Mouse (Mus musculus) adrenal gland (tissue): ENCODE measurements around the gene Hsh2d.

ENCODE experiments used
- intact Hi-C: fragments of 180-260 bp; cut with DNase I; formaldehyde crosslinking; loops from one replicate; pipeline ENCODE4 v1.15.1; 2025

Hsh2d gene

DNA sequence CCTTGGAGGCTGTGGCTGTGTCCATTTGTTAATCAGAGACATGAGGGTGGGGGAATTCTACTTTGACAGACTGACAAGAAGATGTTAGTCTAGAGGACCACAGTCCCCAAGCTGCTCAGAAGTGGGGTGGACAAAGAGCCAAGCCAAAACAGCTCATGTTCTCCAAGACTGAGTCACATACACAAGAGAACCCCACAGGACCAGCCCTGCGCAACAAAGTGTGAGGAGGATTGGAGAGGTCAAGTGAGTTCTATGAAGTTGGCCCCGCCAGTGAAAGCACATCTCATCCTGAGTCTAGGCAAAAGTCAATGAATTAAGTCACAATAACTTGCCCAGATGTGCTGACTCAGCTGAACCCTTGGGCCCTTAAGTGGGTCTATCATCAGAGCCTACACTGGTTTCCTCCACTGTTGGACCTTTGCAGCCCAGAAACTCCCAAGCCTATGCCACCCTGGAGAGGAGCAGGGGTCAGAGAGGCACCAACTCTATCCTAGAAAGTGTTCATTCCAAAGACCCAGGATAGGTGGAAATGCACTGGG is 1.6 kb upstream of the Hsh2d start:
- intact Hi-C loops = no loop called here

DNA sequence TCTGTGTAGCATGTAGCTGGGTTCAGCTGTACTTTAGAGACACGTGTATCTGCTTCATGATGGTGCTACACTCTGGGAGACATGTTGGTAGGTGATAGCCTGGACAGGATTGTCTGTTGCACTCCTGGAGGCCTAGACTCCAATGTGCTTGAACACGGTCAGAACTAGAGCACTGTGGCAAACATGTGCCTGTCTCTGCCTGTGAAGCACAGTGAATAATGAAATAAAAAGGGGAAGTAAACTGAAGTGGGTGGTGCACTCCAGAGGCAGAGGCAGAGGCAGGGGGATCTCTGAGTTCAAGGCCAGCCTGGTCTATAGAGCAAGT is 739 bp downstream of the Hsh2d start:
- intact Hi-C loops = no loop called here

DNA sequence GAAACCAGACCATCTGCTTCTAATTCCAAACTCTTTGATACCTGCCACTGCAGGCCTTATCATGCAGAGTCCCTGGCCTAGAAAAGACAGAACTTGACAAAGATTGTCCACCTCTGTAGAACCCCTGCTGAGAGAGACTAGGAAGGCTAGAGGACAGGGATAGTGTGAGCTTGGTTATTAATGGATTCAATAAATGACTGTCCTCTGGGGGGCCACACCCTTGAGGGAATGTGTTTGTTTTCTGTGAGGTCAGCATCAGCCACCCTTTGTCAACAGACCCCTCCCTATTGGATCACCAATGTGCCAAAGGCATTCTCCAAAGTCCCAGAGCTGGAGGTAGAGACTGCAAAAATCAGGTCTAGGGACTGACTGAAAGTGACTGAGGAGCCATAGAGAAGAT is 2.6 kb downstream of the Hsh2d start:
- intact Hi-C loops = no loop called here

GRCm38 (mm10) chr8:72197997-72198396 is 8.6 kb downstream of the Hsh2d start:
- intact Hi-C loops = no loop called here

DNA sequence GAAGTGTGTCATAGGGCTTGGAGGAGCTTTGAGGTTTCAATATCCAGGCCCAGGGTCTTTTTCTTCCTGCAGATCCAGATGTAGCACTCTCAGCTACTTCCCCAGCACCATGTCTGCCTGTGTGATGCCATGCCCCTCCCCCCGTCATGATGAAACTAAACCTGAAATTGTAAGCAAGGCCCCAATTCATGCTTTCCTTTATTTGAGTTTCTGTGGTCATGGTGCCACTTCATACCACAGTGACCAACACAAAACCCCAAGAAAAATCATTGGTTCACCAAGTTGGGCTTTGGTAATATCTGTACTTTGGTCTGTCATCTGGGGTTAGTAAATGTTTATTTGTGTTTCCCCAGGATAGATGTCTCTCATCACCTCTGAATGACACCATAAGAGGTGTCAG is 19.1 kb downstream of the Hsh2d start:
- intact Hi-C loops = loop anchor here (5.0 kb wide), 1 partner anchor 39 kb away; no protein-coding TSS in a partner anchor

- intact Hi-C loops = no loop called here
These were observed 20.8 kb downstream of the Hsh2d start for GRCm38 (mm10) chr8:72210222-72210621.

GRCm38 (mm10) chr8:72210710-72211109 is 21.3 kb downstream of the Hsh2d start:
- intact Hi-C loops = no loop called here

DNA sequence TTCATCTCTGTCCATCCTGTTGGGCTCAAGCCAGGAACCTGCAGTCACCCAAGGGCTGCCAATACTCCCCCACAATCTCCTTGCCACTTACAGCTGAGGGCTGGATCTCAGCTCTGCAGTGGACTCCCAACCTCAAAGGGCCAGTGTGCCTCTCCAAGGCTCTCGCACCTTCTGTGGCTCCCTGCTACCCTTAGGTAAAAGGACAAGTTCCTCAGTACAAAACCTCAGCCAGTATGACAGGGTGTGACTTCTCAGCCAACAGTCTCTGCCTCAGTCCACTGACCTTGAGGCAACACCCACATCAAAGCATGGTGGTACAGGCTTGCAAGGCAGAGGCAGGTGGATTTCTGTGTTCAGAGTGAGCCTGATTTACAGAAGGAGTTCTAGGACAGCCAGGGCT is 22.4 kb downstream of the Hsh2d start:
- intact Hi-C loops = no loop called here

GRCm38 (mm10) chr8:72212751-72213150 is 23.3 kb downstream of the Hsh2d start, which contains the start of gene Cib3:
TSS of gene Cib3 (minus strand) at chr8:72212837.
- intact Hi-C loops = no loop called here

DNA sequence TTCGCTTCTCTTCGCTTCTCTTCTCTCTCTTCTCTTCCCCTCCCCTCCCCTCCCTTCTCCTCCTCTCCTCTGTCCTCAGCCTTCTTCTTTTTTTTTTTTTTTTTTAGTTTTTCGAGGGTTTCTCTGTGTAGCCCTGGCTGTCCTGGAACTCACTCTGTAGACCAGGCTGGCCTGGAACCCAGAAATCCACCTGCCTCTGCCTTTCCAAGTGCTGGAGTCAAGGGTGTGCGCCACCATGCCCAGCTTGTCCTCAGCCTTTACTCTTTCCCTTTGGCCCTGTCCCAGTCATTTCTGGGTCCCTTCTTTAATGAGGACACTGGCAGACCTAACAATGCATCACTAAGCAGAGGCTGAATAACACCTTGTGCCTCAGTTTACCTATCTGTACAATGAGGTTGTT is 24.1 kb downstream of the Hsh2d start, which contains the start of gene Gm11034:
Gene Gm11034, minus strand, starts transcription at position 101 of the 400 bp plus-strand sequence.
- intact Hi-C loops = no loop called here

DNA sequence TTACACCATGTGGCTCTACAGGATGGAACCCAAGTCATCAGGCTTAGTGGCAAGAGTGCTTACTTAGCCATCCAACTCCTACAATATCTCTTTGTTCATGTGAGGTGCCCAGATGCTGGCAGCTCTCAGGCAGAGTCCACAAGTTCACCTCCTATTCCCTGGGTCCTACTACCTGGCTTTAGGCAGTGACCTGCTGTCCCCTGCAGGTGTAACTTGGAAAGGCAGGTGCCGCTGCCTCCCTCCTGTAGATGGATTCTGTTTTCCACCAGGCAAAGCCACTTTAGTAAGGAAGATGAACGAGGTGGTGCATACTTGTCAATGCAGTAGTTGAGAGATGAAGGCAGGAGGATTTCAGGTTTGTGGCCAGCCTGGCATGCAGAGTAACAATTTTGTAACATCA is 25.6 kb downstream of the Hsh2d start:
- intact Hi-C loops = no loop called here

- intact Hi-C loops = no loop called here
These were observed 26.4 kb downstream of the Hsh2d start for GRCm38 (mm10) chr8:72215871-72216270.

DNA sequence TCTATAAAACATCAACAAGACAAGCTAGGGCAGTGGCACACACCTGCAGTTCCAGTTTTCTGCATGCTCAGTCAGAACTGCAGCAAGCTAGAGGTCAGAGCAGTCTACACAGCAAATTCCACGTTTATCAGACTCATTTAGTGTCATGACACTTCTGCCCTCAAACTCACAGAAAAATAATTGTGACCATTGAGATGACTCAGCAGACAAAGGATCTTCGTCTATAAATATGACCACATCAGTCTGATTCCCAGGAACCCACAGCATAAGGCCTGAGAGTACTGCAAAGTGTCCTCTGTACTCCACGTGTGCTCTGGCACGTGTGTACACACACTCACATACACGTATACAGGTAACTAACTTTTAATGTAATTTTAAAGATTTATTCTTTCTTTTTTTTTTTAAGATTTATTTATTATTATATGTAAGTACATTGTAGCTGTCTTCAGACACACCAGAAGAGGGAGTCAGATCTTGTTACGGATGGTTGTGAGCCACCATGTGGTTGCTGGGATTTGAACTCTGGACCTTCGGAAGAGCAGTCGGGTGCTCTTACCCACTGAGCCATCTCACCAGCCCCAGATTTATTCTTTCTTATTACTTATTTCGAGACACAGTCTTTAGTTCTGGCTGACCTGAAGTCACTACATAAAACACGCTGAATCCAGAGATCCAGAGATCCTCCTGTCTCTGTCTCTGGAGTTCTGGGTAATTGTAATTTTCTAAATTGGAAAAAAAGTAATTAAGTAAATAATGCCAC is 29.5 kb downstream of the Hsh2d start:
- intact Hi-C loops = no loop called here

GRCm38 (mm10) chr8:72219541-72220363 is 30.3 kb downstream of the Hsh2d start, which contains the start of gene Fam32a:
TSS of gene Fam32a (plus strand) at chr8:72219730.
- intact Hi-C loops = loop anchor here (5.0 kb wide), 1 partner anchor 37 kb away; no protein-coding TSS in a partner anchor

DNA sequence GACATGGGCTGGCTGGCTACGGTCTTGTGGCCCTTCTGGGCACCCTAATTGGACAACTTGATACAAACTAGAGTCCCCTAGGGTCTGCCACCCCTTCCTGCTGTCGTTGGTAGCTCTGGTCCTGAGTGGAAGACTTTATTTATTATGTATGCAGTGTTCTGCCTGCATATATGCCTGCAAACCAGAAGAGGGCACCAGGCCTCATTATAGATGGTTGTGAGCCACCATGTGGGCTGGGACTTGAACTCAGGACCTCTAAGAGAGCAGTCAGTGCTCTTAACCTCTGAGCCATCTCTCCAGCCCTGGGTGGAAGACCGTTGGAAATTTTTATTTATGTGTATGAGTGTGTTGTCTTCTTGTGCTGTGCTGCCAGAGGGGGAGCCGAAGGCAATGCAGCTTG is 31.3 kb downstream of the Hsh2d start:
- intact Hi-C loops = loop anchor here (5.0 kb wide), 1 partner anchor 38 kb away; no protein-coding TSS in a partner anchor

GRCm38 (mm10) chr8:72222656-72223055 is 33.2 kb downstream of the Hsh2d start:
- intact Hi-C loops = loop anchor here (5.0 kb wide), 1 partner anchor 40 kb away; no protein-coding TSS in a partner anchor

DNA sequence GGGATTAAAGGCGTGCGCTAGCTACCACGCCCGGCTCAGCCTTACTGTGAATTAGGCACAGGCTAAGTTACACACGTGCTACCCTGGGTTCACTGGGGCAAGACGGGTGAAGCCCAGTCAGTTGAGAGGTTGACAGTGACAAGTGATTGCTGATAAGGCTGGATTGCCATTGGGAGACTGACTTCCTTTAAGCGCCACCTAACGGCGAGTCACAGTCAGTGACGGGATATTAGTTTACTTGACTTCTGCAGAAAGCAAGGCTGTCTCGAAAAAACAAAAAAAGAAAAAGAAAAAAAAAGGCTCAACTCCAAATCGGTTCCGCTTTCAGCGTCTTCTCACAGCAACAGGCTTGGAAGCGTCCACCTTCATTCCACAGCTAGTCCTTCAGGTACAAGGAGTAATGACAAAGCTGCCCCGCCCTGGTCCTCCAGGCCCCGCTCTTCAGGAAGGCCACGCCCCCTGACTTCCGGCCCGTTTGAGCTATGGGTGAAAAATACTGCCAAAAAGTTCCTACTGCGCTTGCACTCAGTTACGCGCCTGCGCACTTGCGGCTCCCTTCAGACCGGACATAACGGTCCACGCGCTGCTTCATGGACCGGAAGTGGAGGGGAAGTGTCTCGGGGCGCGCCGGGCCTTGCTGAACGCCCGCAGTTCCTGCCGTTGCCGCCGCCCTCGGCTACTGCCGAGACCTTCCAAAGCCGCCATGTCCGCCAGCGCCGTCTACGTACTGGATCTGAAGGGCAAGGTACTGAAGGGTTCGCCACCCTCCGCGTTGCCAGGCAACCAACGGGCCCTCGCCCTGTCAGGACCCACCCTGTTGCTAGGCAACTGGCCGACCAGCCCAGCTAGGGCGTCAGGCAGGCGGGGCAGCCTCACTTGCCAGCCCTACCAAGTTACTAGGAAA is 50.3 kb downstream of the Hsh2d start, which contains the start of gene Ap1m1:
Gene Ap1m1, plus strand, starts transcription at position 520 of the 904 bp plus-strand sequence.
- intact Hi-C loops = loop anchor here (5.0 kb wide), 1 partner anchor 62 kb away; no protein-coding TSS in a partner anchor

DNA sequence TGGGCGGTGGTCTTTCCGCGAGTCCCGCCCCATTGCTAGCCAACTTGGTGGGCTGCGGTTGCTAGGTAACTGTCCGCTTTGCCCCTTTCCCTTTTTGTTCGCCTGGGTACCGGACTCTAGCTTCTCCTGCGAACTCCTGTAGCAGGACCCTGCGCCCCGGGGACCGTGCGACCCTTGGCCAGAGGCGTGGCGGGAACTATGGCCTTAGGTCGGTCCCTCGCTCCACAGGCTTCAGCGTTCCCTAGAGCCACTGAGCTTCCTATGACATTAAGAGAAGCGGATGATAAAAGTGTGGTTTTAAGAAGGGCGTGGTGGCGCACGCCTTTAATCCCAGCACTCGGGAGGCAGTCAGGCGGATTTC is 50.9 kb downstream of the Hsh2d start:
- intact Hi-C loops = loop anchor here (5.0 kb wide), 1 partner anchor 63 kb away; no protein-coding TSS in a partner anchor

- intact Hi-C loops = loop anchor here (5.0 kb wide), 1 partner anchor 64 kb away; no protein-coding TSS in a partner anchor
These were observed 51.5 kb downstream of the Hsh2d start for GRCm38 (mm10) chr8:72240951-72241350.

GRCm38 (mm10) chr8:72242226-72242625 is 52.8 kb downstream of the Hsh2d start:
- intact Hi-C loops = loop anchor here (5.0 kb wide), 1 partner anchor 65 kb away; no protein-coding TSS in a partner anchor
